Mouse (Mus musculus) hindbrain, embryonic 13.5 days (tissue): Measurements from ENCODE around the gene Adamtsl1. TPM values are rescaled to one million over a fixed set of nuclear protein-coding genes. Genes with fewer than 3 reads are reported as not detected.

Source experiments
- ATAC-seq: fragments of 200-750 bp; cut with Nextera tagmentation; 2 replicates; pipeline ENCODE4 v1.8.0; 2017; ENCODE audit warnings: moderate TSS enrichment; ENCODE audit not compliant: low FRiP score
- H3K27ac ChIP-seq: fragments of 300-500 bp; sonication (generic); 2 replicates; pipeline ENCODE4 v1.5.1; 2015; ENCODE audit warnings: inconsistent platforms, mild to moderate bottlenecking, moderate library complexity
- H3K27me3 ChIP-seq: fragments of 300-500 bp; sonication (generic); 2 replicates; pipeline ENCODE4 v1.6.1; 2015; ENCODE audit warnings: mild to moderate bottlenecking, inconsistent platforms
- H3K36me3 ChIP-seq: fragments of 300-500 bp; sonication (generic); 2 replicates; pipeline ENCODE4 v1.6.1; 2015; ENCODE audit warnings: mild to moderate bottlenecking, inconsistent platforms
- H3K4me1 ChIP-seq: fragments of 300-500 bp; sonication (generic); replicated peaks from 2 replicates; pipeline ENCODE4 v1.6.1; 2015; ENCODE audit warnings: inconsistent platforms
- H3K4me2 ChIP-seq: fragments of 300-500 bp; sonication (generic); 2 replicates; pipeline ENCODE4 v1.6.1; 2015; ENCODE audit warnings: inconsistent platforms, mild to moderate bottlenecking, moderate library complexity
- H3K4me3 ChIP-seq: fragments of 300-500 bp; sonication (generic); 2 replicates; pipeline ENCODE4 v1.5.1; 2015; ENCODE audit warnings: mild to moderate bottlenecking, inconsistent platforms
- H3K9ac ChIP-seq: fragments of 300-500 bp; sonication (generic); 2 replicates; pipeline ENCODE4 v1.6.1; 2015; ENCODE audit warnings: mild to moderate bottlenecking, inconsistent platforms
- H3K9me3 ChIP-seq: fragments of 300-500 bp; sonication (generic); 2 replicates; pipeline ENCODE4 v1.6.1; 2016; ENCODE audit warnings: inconsistent platforms
- WGBS: fragments of 180-500 bp; shearing (Covaris S2); methylation state at CpG from one replicate; pipeline ENCODE4 v1.1.7; 2015; 5-methylcytosine and 5-hydroxymethylcytosine counted together
- polyA plus RNA-seq: library from polyadenylated mRNA; unstranded; fragments of >200 nt; fragmentation: Nextera tagmentation; extraction: Ambion mirVana; gene quantifications from 2 replicates; pipeline ENCODE4 v1.2.1, GENCODE M21; 2015

Gene Adamtsl1
- polyA plus RNA-seq, 1 experiment from 2014 or later = 11.6 TPM

GRCm38 (mm10) chr4:86103207-86103606, 589.2 kb downstream of the Adamtsl1 start:
- Histone ChIP-seq H3K9me3 (no peaks in the 10 kb centered on the region), H3K36me3 (no peaks in the 10 kb centered on the region), H3K9ac (no peak overlapping the region), H3K4me1 (no peaks in the 10 kb centered on the region), H3K4me2 (no peak overlapping the region), H3K27me3 (no peaks in the 10 kb centered on the region), H3K4me3 (no peak overlapping the region), H3K27ac (no peak overlapping the region)
- ATAC-seq = no peak
- WGBS = 55% methylated on average over 1 of the region's 1 CpGs

- Histone ChIP-seq H3K36me3 (no peaks in the 10 kb centered on the region), H3K9ac (no peak overlapping the region), H3K27ac (no peak overlapping the region), H3K4me1 (no peaks in the 10 kb centered on the region), H3K9me3 (no peaks in the 10 kb centered on the region), H3K27me3 (no peaks in the 10 kb centered on the region), H3K4me3 (no peak overlapping the region), H3K4me2 (no peak overlapping the region)
- ATAC-seq = no peak
- 89% methylated on average over 4 of the region's 4 CpGs for WGBS
Observed at GRCm38 (mm10) chr4:86108325-86108724, 594.4 kb downstream of the Adamtsl1 start.

GRCm38 (mm10) chr4:86119067-86119466, 605.1 kb downstream of the Adamtsl1 start:
- Histone ChIP-seq H3K4me3 (no peak overlapping the region), H3K9me3 (no peaks in the 10 kb centered on the region), H3K27me3 (no peaks in the 10 kb centered on the region), H3K4me1 (no peaks in the 10 kb centered on the region), H3K36me3 (no peaks in the 10 kb centered on the region), H3K4me2 (no peak overlapping the region), H3K27ac (no peak overlapping the region), H3K9ac (no peak overlapping the region)
- no peak for ATAC-seq
- WGBS = 70% methylated on average over 2 of the region's 2 CpGs

GRCm38 (mm10) chr4:86122431-86122830, 608.5 kb downstream of the Adamtsl1 start:
- Histone ChIP-seq H3K4me2 (no peak overlapping the region), H3K27ac (no peak overlapping the region), H3K9ac (no peak overlapping the region), H3K4me3 (no peak overlapping the region), H3K9me3 (no peaks in the 10 kb centered on the region), H3K4me1 (peaks cover 5% of the 10 kb centered on the region; the same call in 1 of the 2 replicates), H3K36me3 (no peaks in the 10 kb centered on the region), H3K27me3 (no peaks in the 10 kb centered on the region)
- 59% methylated on average over 5 of the region's 5 CpGs for WGBS
- no peak for ATAC-seq

GRCm38 (mm10) chr4:86124374-86124773, 610.4 kb downstream of the Adamtsl1 start:
- ATAC-seq = 0 out of 2 replicates have a peak, but pooled peaks have one; percentile 32
- Histone ChIP-seq H3K36me3 (no peaks in the 10 kb centered on the region), H3K9ac (no peak overlapping the region), H3K27ac (no peak overlapping the region), H3K4me1 (peaks cover 5% of the 10 kb centered on the region; the same call in 1 of the 2 replicates), H3K9me3 (no peaks in the 10 kb centered on the region), H3K4me2 (no peak overlapping the region), H3K4me3 (no peak overlapping the region), H3K27me3 (no peaks in the 10 kb centered on the region)
- 51% methylated on average over 3 of the region's 3 CpGs for WGBS

- H3K4me2 ChIP-seq = no peak overlapping the region
- no peaks in the 10 kb centered on the region for H3K27me3 ChIP-seq
- peaks cover 5% of the 10 kb centered on the region; the same call in 1 of the 2 replicates for H3K4me1 ChIP-seq
- no peak for ATAC-seq
- H3K36me3 ChIP-seq = no peaks in the 10 kb centered on the region
- no peak overlapping the region for H3K27ac ChIP-seq
- 76% methylated on average over 2 of the region's 2 CpGs for WGBS
- H3K4me3 ChIP-seq = no peak overlapping the region
- no peaks in the 10 kb centered on the region for H3K9me3 ChIP-seq
- no peak overlapping the region for H3K9ac ChIP-seq
Observed at GRCm38 (mm10) chr4:86126636-86127035, 612.7 kb downstream of the Adamtsl1 start.

- no peaks in the 10 kb centered on the region for H3K36me3 ChIP-seq
- no peaks in the 10 kb centered on the region for H3K9me3 ChIP-seq
- 84% methylated on average over 4 of the region's 4 CpGs for WGBS
- H3K27ac ChIP-seq = no peak overlapping the region
- no peak overlapping the region for H3K4me2 ChIP-seq
- no peak overlapping the region for H3K9ac ChIP-seq
- no peaks in the 10 kb centered on the region for H3K27me3 ChIP-seq
- no peaks in the 10 kb centered on the region for H3K4me1 ChIP-seq
- H3K4me3 ChIP-seq = no peak overlapping the region
- ATAC-seq = no peak
Observed at GRCm38 (mm10) chr4:86158551-86158950, 644.6 kb downstream of the Adamtsl1 start.

GRCm38 (mm10) chr4:86159362-86159761, 645.4 kb downstream of the Adamtsl1 start:
- Histone ChIP-seq H3K9me3 (no peaks in the 10 kb centered on the region), H3K4me3 (no peak overlapping the region), H3K9ac (no peak overlapping the region), H3K4me2 (no peak overlapping the region), H3K36me3 (no peaks in the 10 kb centered on the region), H3K27ac (no peak overlapping the region), H3K27me3 (no peaks in the 10 kb centered on the region), H3K4me1 (no peaks in the 10 kb centered on the region)
- ATAC-seq = no peak
- 58% methylated on average over 1 of the region's 1 CpGs for WGBS

- H3K4me3 ChIP-seq = no peak overlapping the region
- 0 out of 2 replicates have a peak, but pooled peaks cover 2% of the 10 kb centered on the region for H3K9me3 ChIP-seq
- peak overlapping the region; percentile 18; the same call in 1 of the 2 replicates for H3K27ac ChIP-seq
- H3K4me1 ChIP-seq = peaks cover 7% of the 10 kb centered on the region
- H3K4me2 ChIP-seq = no peak overlapping the region
- H3K9ac ChIP-seq = no peak overlapping the region
- ATAC-seq = no peak
- WGBS = 37% methylated on average over 10 of the region's 10 CpGs
- no peaks in the 10 kb centered on the region for H3K27me3 ChIP-seq
- H3K36me3 ChIP-seq = no peaks in the 10 kb centered on the region
Observed at GRCm38 (mm10) chr4:86170763-86171162, 656.8 kb downstream of the Adamtsl1 start.

GRCm38 (mm10) chr4:86171461-86171860, 657.5 kb downstream of the Adamtsl1 start:
- H3K4me1 ChIP-seq = peaks cover 7% of the 10 kb centered on the region

GRCm38 (mm10) chr4:86177471-86177870, 663.5 kb downstream of the Adamtsl1 start:
- H3K9ac ChIP-seq = no peak overlapping the region
- ATAC-seq = no peak
- H3K4me2 ChIP-seq = no peak overlapping the region
- H3K27ac ChIP-seq = no peak overlapping the region
- peaks cover 3% of the 10 kb centered on the region; the same call in 1 of the 2 replicates for H3K4me1 ChIP-seq
- H3K27me3 ChIP-seq = no peaks in the 10 kb centered on the region
- no peaks in the 10 kb centered on the region for H3K36me3 ChIP-seq
- no peak overlapping the region for H3K4me3 ChIP-seq
- no peaks in the 10 kb centered on the region for H3K9me3 ChIP-seq
- 91% methylated on average over 6 of the region's 6 CpGs for WGBS

More at GRCm38 (mm10) chr4:86171461-86171860, 657.5 kb downstream of the Adamtsl1 start:
- H3K27ac ChIP-seq = 0 out of 2 replicates have a peak overlapping the region, but pooled peaks have one; percentile 8
- no peaks in the 10 kb centered on the region for H3K36me3 ChIP-seq
- 75% methylated on average over 5 of the region's 5 CpGs for WGBS
- no peak overlapping the region for H3K4me3 ChIP-seq
- H3K4me2 ChIP-seq = no peak overlapping the region
- no peaks in the 10 kb centered on the region for H3K9me3 ChIP-seq
- no peak overlapping the region for H3K9ac ChIP-seq
- no peaks in the 10 kb centered on the region for H3K27me3 ChIP-seq
- ATAC-seq = no peak

GRCm38 (mm10) chr4:86178116-86178515, 664.1 kb downstream of the Adamtsl1 start:
- 83% methylated on average over 14 of the region's 14 CpGs for WGBS
- ATAC-seq = no peak
- Histone ChIP-seq H3K4me3 (no peak overlapping the region), H3K36me3 (no peaks in the 10 kb centered on the region), H3K27me3 (no peaks in the 10 kb centered on the region), H3K9ac (no peak overlapping the region), H3K4me2 (no peak overlapping the region), H3K9me3 (no peaks in the 10 kb centered on the region), H3K4me1 (peaks cover 3% of the 10 kb centered on the region; the same call in 1 of the 2 replicates), H3K27ac (no peak overlapping the region)

GRCm38 (mm10) chr4:86183701-86184173, 669.8 kb downstream of the Adamtsl1 start:
- H3K9me3 ChIP-seq = peaks cover 3% of the 10 kb centered on the region; the same call in 1 of the 2 replicates
- no peak overlapping the region for H3K4me3 ChIP-seq
- 16% methylated on average over 1 of the region's 1 CpGs for WGBS
- no peaks in the 10 kb centered on the region for H3K36me3 ChIP-seq
- peak overlapping the region; percentile 59 for H3K27ac ChIP-seq
- ATAC-seq = peak; percentile 79
- no peaks in the 10 kb centered on the region for H3K27me3 ChIP-seq
- H3K4me2 ChIP-seq = no peak overlapping the region
- peaks cover 8% of the 10 kb centered on the region for H3K4me1 ChIP-seq
- no peak overlapping the region for H3K9ac ChIP-seq
